Mouse (Mus musculus): Measurements from ENCODE around the gene Gm16442. TPM values are rescaled to one million over a fixed set of nuclear protein-coding genes. Genes with fewer than 3 reads are reported as not detected.
"Not testable (repeated sequence)": the region's sequence is repeated elsewhere in the genome, so short reads cannot be mapped to it uniquely, and the experiment has no call there.

Gene Gm16442
- polyA plus RNA-seq (2015; fragmentation: Nextera tagmentation; extraction: Ambion mirVana), result not detected in 2 replicates

- WGBS (ENCODE audit: insufficient replicate concordance), result no CpG with 5 or more reads among the region's 2 CpGs
- not testable (repeated sequence) for H3K4me2 ChIP-seq; H3K27ac ChIP-seq; H3K9ac ChIP-seq; H3K4me3 ChIP-seq (replicated peaks); H3K36me3 ChIP-seq; ATAC-seq (ENCODE audit: low read depth); H3K4me1 ChIP-seq (replicated peaks); H3K27me3 ChIP-seq; H3K9me3 ChIP-seq (replicated peaks); DNase-seq
These were observed at the start of gene Gm16442 for GRCm38 (mm10) chr7:20122479-20122878. Gene Gm16442 (minus strand): TSS chr7:20122579.

DNA sequence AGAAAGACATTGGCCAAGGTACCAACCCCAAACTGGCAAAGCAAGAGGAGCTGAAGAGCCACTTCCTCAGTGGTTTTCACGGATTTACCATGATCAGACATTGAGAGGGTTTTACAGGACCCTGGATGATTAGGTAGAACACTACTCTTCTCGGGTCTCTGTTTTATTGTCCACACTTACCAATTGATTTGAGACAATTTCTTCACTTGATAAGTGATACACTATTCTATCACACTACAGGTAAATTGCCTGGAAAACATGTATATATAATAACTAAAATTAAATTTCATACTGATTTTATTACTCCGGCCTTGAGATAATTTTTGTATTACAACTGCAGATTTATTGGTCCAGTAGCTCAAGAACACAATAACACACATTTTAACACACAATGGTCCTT lies 45.9 kb upstream of the Gm16442 start, which contains the start of gene Vmn1r94:
Vmn1r94 (minus strand) TSS at position 101 of the 400 bp plus-strand sequence.
- not testable (repeated sequence) for H3K27me3 ChIP-seq; H3K4me2 ChIP-seq; H3K36me3 ChIP-seq; H3K9me3 ChIP-seq (replicated peaks); H3K4me1 ChIP-seq (replicated peaks); DNase-seq; H3K27ac ChIP-seq; H3K4me3 ChIP-seq (replicated peaks); ATAC-seq (ENCODE audit: low read depth); H3K9ac ChIP-seq
- no CpG with 5 or more reads among the region's 3 CpGs for WGBS (ENCODE audit: insufficient replicate concordance)

GRCm38 (mm10) chr7:20138988-20139387 lies 16.6 kb upstream of the Gm16442 start, which contains the start of gene Vmn1r93:
Gene Vmn1r93 (minus strand): TSS chr7:20139088.
- not testable (repeated sequence) for H3K36me3 ChIP-seq; ATAC-seq (ENCODE audit: low read depth); H3K9ac ChIP-seq; H3K27ac ChIP-seq; H3K4me1 ChIP-seq (replicated peaks); DNase-seq; H3K4me3 ChIP-seq (replicated peaks); H3K27me3 ChIP-seq; H3K9me3 ChIP-seq (replicated peaks); H3K4me2 ChIP-seq
- WGBS (ENCODE audit: insufficient replicate concordance), result no CpG with 5 or more reads among the region's 5 CpGs

GRCm38 (mm10) chr7:20099380-20099779 lies 23.0 kb downstream of the Gm16442 start, which contains the start of gene Vmn1r91:
Gene Vmn1r91 (plus strand): TSS chr7:20099680.
- H3K4me2 ChIP-seq; H3K4me3 ChIP-seq (replicated peaks); H3K9ac ChIP-seq; DNase-seq; H3K4me1 ChIP-seq (replicated peaks); H3K36me3 ChIP-seq; ATAC-seq (ENCODE audit: low read depth); H3K27ac ChIP-seq; H3K9me3 ChIP-seq (replicated peaks); H3K27me3 ChIP-seq: not testable (repeated sequence)
- WGBS (ENCODE audit: insufficient replicate concordance), result 59% methylated on average over 5 of the region's 5 CpGs

DNA sequence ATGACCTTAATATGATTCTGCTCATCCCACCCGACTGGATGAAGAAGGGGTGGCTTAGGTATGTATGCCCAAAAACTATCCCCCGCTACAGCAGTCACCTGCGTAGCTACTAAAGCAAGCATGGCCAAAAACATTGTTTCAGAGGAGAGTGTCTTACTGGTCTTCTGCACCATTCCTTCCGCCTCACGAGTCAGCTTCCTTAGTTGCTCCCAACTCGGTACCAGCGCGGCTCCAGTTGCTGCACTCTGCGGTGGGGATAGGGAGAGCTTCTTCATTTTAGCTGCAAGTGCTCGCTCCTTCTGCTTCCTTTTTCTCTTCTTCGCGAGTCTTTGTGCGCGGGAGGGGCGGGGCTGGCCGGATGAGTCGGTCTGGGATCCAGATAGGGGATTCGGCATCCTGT lies 44.3 kb downstream of the Gm16442 start:
- not testable (repeated sequence) for H3K9me3 ChIP-seq (replicated peaks); H3K36me3 ChIP-seq; H3K27ac ChIP-seq; H3K4me2 ChIP-seq; ATAC-seq (ENCODE audit: low read depth); H3K4me1 ChIP-seq (replicated peaks); H3K4me3 ChIP-seq (replicated peaks); DNase-seq; H3K9ac ChIP-seq; H3K27me3 ChIP-seq
- WGBS (ENCODE audit: insufficient replicate concordance), result 53% methylated on average over 18 of the region's 18 CpGs

Other genes starting within 250 kb of the Gm16442 start
- gene Ceacam19, start 234.6 kb downstream of the Gm16442 start, polyA plus RNA-seq (2015; fragmentation: Nextera tagmentation; extraction: Ambion mirVana), result not detected in 2 replicates
- 1.9 and 2.2 TPM in 2 replicates for gene Pvr, start 201.4 kb downstream of the Gm16442 start, polyA plus RNA-seq (2015; fragmentation: Nextera tagmentation; extraction: Ambion mirVana)
- 0.20 and 0.35 TPM in 2 replicates for gene Igsf23, start 171.8 kb downstream of the Gm16442 start, polyA plus RNA-seq (2015; fragmentation: Nextera tagmentation; extraction: Ambion mirVana)
- gene Ceacam20, start 157.2 kb downstream of the Gm16442 start, polyA plus RNA-seq (2015; fragmentation: Nextera tagmentation; extraction: Ambion mirVana), result not detected in 2 replicates
- not detected in 2 replicates for gene Nlrp9b, start 131.1 kb downstream of the Gm16442 start, polyA plus RNA-seq (2015; fragmentation: Nextera tagmentation; extraction: Ambion mirVana)
- not detected in 2 replicates for gene Vmn1r91, start 22.9 kb downstream of the Gm16442 start, polyA plus RNA-seq (2015; fragmentation: Nextera tagmentation; extraction: Ambion mirVana)
- not detected in 2 replicates for gene Vmn1r93, start 16.5 kb upstream of the Gm16442 start, polyA plus RNA-seq (2015; fragmentation: Nextera tagmentation; extraction: Ambion mirVana)
- not detected in 2 replicates for gene Vmn1r94, start 45.8 kb upstream of the Gm16442 start, polyA plus RNA-seq (2015; fragmentation: Nextera tagmentation; extraction: Ambion mirVana)
- gene Vmn1r95, start 71.1 kb upstream of the Gm16442 start, polyA plus RNA-seq (2015; fragmentation: Nextera tagmentation; extraction: Ambion mirVana), result not detected in 2 replicates
- gene Gm6164, start 83.0 kb upstream of the Gm16442 start, polyA plus RNA-seq (2015; fragmentation: Nextera tagmentation; extraction: Ambion mirVana), result not detected in 2 replicates
- not detected in 2 replicates for gene Gm4498, start 111.2 kb upstream of the Gm16442 start, polyA plus RNA-seq (2015; fragmentation: Nextera tagmentation; extraction: Ambion mirVana)
- gene Gm5890, start 140.3 kb upstream of the Gm16442 start, polyA plus RNA-seq (2015; fragmentation: Nextera tagmentation; extraction: Ambion mirVana), result not detected in 2 replicates
- gene Gm4133, start 211.5 kb upstream of the Gm16442 start, polyA plus RNA-seq (2015; fragmentation: Nextera tagmentation; extraction: Ambion mirVana), result not detected in 2 replicates